Mouse (Mus musculus) thymus, adult 2 months (tissue): ENCODE results near the gene Cope. TPM values are rescaled to one million over a fixed set of nuclear protein-coding genes. Genes with fewer than 3 reads are reported as not detected.

Source experiments
- DNase-seq: peaks from one replicate; pipeline ENCODE4 v3.0.0; 2021
- H3K27ac ChIP-seq: fragments of 200-500 bp; 2 replicates; pipeline ENCODE4 v1.5.1; 2012; ENCODE audit warnings: low read length, control low read depth; ENCODE audit not compliant: control insufficient read depth, insufficient read depth
- H3K27me3 ChIP-seq: fragments of 200-500 bp; 2 replicates; pipeline ENCODE4 v1.6.1; 2012; ENCODE audit warnings: mild to moderate bottlenecking, low read length, moderate library complexity, mixed read lengths; ENCODE audit not compliant: control insufficient read depth, insufficient read depth
- H3K36me3 ChIP-seq: fragments of 200-500 bp; 2 replicates; pipeline ENCODE4 v1.6.1; 2012; ENCODE audit warnings: mild to moderate bottlenecking, low read length, moderate library complexity; ENCODE audit not compliant: control insufficient read depth, insufficient read depth
- H3K4me1 ChIP-seq: fragments of 200-500 bp; replicated peaks from 2 replicates; pipeline ENCODE4 v1.6.1; 2012; ENCODE audit warnings: low read length; ENCODE audit not compliant: control insufficient read depth, insufficient read depth
- H3K4me3 ChIP-seq: fragments of 200-500 bp; 2 replicates; pipeline ENCODE4 v1.5.1; 2012; ENCODE audit warnings: mild to moderate bottlenecking, low read length, control low read depth, moderate library complexity; ENCODE audit not compliant: control insufficient read depth, insufficient read depth
- CTCF ChIP-seq: fragments of 200-500 bp; IDR thresholded peaks from 2 replicates; pipeline ENCODE4 v1.5.1; 2012; ENCODE audit warnings: mild to moderate bottlenecking, control low read depth, low read length, moderate library complexity, borderline replicate concordance; ENCODE audit not compliant: control insufficient read depth, poor library complexity, insufficient read depth; ENCODE audit errors: extremely low read depth
- POLR2A ChIP-seq: fragments of 200-500 bp; IDR thresholded peaks from 2 replicates; pipeline ENCODE4 v1.6.1; 2012; ENCODE audit warnings: mild to moderate bottlenecking, low read length, control low read depth, moderate library complexity; ENCODE audit not compliant: control insufficient read depth, poor library complexity, insufficient read depth; ENCODE audit errors: extremely low read depth
- WGBS: fragments of 180-500 bp; shearing (Covaris S2); methylation state at CpG from one replicate; pipeline ENCODE4 v1.1.7; 2018; 5-methylcytosine and 5-hydroxymethylcytosine counted together
- polyA plus RNA-seq: library from polyadenylated mRNA; depleted of rRNA; stranded (reverse); fragments of >200 nt; gene quantifications from 2 replicates; pipeline ENCODE4 v1.2.3, GENCODE M21; 2012

The Cope gene
- polyA plus RNA-seq, 1 experiment, result 454 TPM

GRCm38 (mm10) chr8:70331526-70331925 lies 29.2 kb downstream of the Cope start:
- H3K4me3 ChIP-seq, result no peak overlapping the region
- H3K27ac ChIP-seq, result no peak overlapping the region
- peaks cover 57% of the 10 kb centered on the region for H3K36me3 ChIP-seq
- TF ChIP-seq CTCF, result no peak
- TF ChIP-seq POLR2A, result no peak
- H3K27me3 ChIP-seq, result no peaks in the 10 kb centered on the region
- DNase-seq, result no peak
- whole genome bisulfite sequencing, result 98% methylated on average over 19 of the region's 19 CpGs
- H3K4me1 ChIP-seq, result no peaks in the 10 kb centered on the region

DNA sequence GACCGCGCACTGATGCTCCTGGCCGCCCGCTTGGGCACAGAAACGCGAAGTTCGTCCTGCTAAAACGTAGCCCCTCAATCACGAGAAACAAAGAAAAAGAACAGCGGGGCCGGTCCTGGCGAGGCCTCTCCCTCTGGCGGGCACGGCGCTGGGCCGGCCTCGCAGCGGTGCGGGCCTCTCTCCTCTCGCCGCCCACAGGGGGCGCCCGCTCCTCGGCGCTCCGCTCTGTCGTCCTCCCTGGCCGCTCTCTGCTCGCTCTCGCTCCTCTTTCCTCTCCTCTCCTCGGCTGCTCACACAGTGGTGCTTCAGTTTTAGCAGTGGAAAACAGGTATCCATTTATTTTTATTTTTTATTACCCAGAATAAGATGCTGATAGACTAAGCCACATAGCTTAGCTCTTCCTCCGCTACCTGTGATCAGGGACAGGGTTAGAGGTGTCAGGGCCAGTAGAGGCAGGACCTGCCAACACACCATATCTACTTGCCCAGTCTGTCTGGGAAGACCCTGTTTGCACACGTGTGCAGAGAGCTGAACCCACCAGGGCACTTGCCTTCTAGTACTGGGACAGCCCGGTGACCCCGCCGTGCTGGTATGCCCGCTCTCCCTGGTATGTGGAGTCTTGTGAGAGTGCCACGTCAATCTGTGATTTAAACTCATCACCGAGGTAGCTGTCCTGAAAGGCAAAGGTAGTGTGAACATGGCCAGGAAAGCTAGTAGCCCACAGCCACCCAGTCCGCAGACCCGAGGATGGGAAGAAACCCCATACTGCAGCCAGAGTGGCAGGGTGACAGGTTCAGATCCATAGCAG lies 30.0 kb downstream of the Cope start:
- peaks cover 64% of the 10 kb centered on the region for H3K36me3 ChIP-seq
- TF ChIP-seq CTCF (no peak), POLR2A (no peak)
- WGBS, result 96% methylated on average over 41 of the region's 41 CpGs
- no peak for DNase-seq
- no peak overlapping the region for H3K4me3 ChIP-seq
- H3K27ac ChIP-seq, result no peak overlapping the region
- no peaks in the 10 kb centered on the region for H3K27me3 ChIP-seq
- H3K4me1 ChIP-seq, result no peaks in the 10 kb centered on the region

DNA sequence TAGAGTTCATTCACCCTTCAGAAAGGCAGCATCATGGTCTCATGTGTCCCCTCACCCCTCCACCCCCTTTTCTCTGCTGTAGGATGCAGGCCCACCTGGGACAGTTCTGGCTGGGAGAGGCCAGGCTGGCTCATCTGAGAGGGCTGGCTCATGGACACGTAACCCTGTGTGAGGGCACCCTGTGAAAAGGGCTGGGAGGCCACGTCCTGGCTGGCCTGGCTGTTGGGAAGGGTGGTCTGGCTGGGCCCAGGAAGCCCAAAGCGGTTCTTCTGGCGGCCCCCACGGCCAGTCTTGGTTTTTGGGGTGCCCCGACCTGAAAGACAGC lies 30.5 kb downstream of the Cope start:
- no peak for TF ChIP-seq CTCF
- no peak for TF ChIP-seq POLR2A
- 96% methylated on average over 6 of the region's 6 CpGs for WGBS
- Histone ChIP-seq H3K27ac (no peak overlapping the region), H3K36me3 (peaks cover 70% of the 10 kb centered on the region), H3K4me1 (no peaks in the 10 kb centered on the region), H3K4me3 (no peak overlapping the region), H3K27me3 (no peaks in the 10 kb centered on the region)
- no peak for DNase-seq

GRCm38 (mm10) chr8:70338931-70339330 lies 36.6 kb downstream of the Cope start:
- TF ChIP-seq POLR2A (no peak), CTCF (no peak)
- Histone ChIP-seq H3K4me3 (no peak overlapping the region), H3K4me1 (no peaks in the 10 kb centered on the region), H3K27me3 (no peaks in the 10 kb centered on the region), H3K27ac (no peak overlapping the region), H3K36me3 (peaks cover 98% of the 10 kb centered on the region)
- no peak for DNase-seq
- WGBS, result 77% methylated on average over 7 of the region's 7 CpGs

GRCm38 (mm10) chr8:70340659-70341058 lies 38.3 kb downstream of the Cope start:
- H3K27ac ChIP-seq, result no peak overlapping the region
- no peaks in the 10 kb centered on the region for H3K4me1 ChIP-seq
- no peak for TF ChIP-seq CTCF
- no peak for TF ChIP-seq POLR2A
- H3K27me3 ChIP-seq, result no peaks in the 10 kb centered on the region
- DNase-seq, result no peak
- no peak overlapping the region for H3K4me3 ChIP-seq
- WGBS, result 95% methylated on average over 7 of the region's 7 CpGs
- peaks cover 83% of the 10 kb centered on the region for H3K36me3 ChIP-seq

GRCm38 (mm10) chr8:70342007-70342406 lies 39.7 kb downstream of the Cope start:
- Histone ChIP-seq H3K27me3 (no peaks in the 10 kb centered on the region), H3K4me3 (no peak overlapping the region), H3K4me1 (peaks cover 5% of the 10 kb centered on the region; the same call in 1 of the 2 replicates), H3K27ac (no peak overlapping the region), H3K36me3 (peaks cover 70% of the 10 kb centered on the region)
- 68% methylated on average over 14 of the region's 14 CpGs for WGBS
- TF ChIP-seq POLR2A (no peak), CTCF (no peak)
- no peak for DNase-seq
